35 mouse cellular contexts compared by ENCODE assay signal in the genomic region with DNA sequence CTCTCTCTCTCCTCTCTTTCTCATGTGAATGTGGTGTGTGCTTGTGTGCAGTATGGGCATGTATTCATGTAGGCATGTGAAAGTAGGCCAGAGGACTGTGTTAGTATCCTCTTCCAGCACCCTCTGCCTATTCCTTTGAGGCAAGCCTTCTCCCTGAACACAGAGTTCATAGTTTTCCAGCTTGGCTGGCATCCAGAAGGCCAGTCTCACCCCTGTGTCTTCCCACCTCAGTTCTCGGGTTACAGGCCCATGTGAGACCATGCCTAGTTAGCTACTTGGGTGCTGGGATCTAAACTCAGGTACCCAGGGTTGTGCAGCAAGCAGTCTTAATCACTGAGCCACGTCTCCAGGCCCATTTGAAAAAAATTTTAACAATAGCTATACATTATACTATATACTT. TPM values are rescaled to one million over a fixed set of nuclear protein-coding genes. Genes with fewer than 3 reads are reported as not detected.
DNase-seq lines count a peak whose midpoint lies in the region; ATAC-seq and TF ChIP-seq lines count a peak whose summit lies in the region.
"Had no signal": no experiment of that assay in that cellular context is flagged by ENCODE, and none has a peak within 500 bp of the region (broad histone marks: within the 10 kb centered on the region; RNA-seq: fewer than 3 reads in every experiment).

No protein-coding gene starts in this region.

- no peak overlapping the region for H3K4me2 ChIP-seq in forebrain, postnatal 0 days (ENCODE audit: low read depth)
- no peak overlapping the region for H3K4me2 ChIP-seq in forebrain, embryonic 11.5 days (ENCODE audit: low read depth, low read length, severe bottlenecking)
- no peak overlapping the region for H3K4me2 ChIP-seq in kidney, embryonic 15.5 days
- no peak overlapping the region for H3K4me2 ChIP-seq in stomach, postnatal 0 days (replicated peaks; ENCODE audit: low read depth)
- H3K4me2 ChIP-seq: embryonic facial prominence, embryonic 13.5 days; heart, embryonic 13.5 days; hindbrain, embryonic 14.5 days had no signal

- no peak for TF ChIP-seq EP300 in stomach, postnatal 0 days (optimal IDR thresholded peaks at IDR 0.05)

- H3K9me3 ChIP-seq in forebrain, postnatal 0 days (ENCODE audit: low read length): no peaks in the 10 kb centered on the region
- H3K9me3 ChIP-seq in forebrain, embryonic 11.5 days (ENCODE audit: control insufficient read depth, low read length): no peaks in the 10 kb centered on the region
- H3K9me3 ChIP-seq in kidney, embryonic 15.5 days (replicated peaks): no peaks in the 10 kb centered on the region
- H3K9me3 ChIP-seq in stomach, postnatal 0 days (ENCODE audit: control insufficient read depth, low read length): no peaks in the 10 kb centered on the region
- H3K9me3 ChIP-seq: embryonic facial prominence, embryonic 10.5 days; embryonic facial prominence, embryonic 13.5 days; G1E; heart, embryonic 10.5 days; heart, embryonic 13.5 days had no signal

- H3K27ac ChIP-seq in forebrain, postnatal 0 days (ENCODE audit: low read depth, low read length): no peak overlapping the region
- H3K27ac ChIP-seq in forebrain, embryonic 11.5 days (ENCODE audit: low read depth, low read length): no peak overlapping the region
- no peak overlapping the region for H3K27ac ChIP-seq in kidney, embryonic 15.5 days
- H3K27ac ChIP-seq in stomach, postnatal 0 days (replicated peaks): no peak overlapping the region
- H3K27ac ChIP-seq: embryonic facial prominence, embryonic 10.5 days; embryonic facial prominence, embryonic 13.5 days; heart, adult 2 months; heart, embryonic 10.5 days; heart, embryonic 13.5 days; hindbrain, embryonic 14.5 days; hindbrain, postnatal 0 days had no signal

- no peak for TF ChIP-seq POLR2A in brain, embryonic 14.5 days (IDR thresholded peaks at IDR 0.05; ENCODE audit: borderline replicate concordance, extremely low read depth, insufficient read depth, insufficient read length, poor library complexity, severe bottlenecking)

- no peak for DNase-seq in forebrain, postnatal 0 days
- DNase-seq in forebrain, embryonic 11.5 days (ENCODE audit: low spot score): no peak
- DNase-seq in kidney, postnatal 10 days: peak; percentile 33
- peak; percentile 6 for DNase-seq in brain, embryonic 14.5 days (ENCODE audit: low read depth)
- peak; percentile 13 for DNase-seq in stomach, postnatal 0 days (ENCODE audit: low spot score)
- DNase-seq in lung, adult 18-20 months: no peak
- DNase-seq: adrenal gland, postnatal 10 days; adrenal gland, postnatal 36 days; B cell, adult 2 months; cerebellum, adult 11 months; cerebellum, adult 2 months; cerebellum, adult 9-11 months; cerebellum, postnatal 25 days; gastrocnemius, postnatal 10 days; gastrocnemius, postnatal 36 days; heart, adult 2 months; heart, postnatal 14 days; heart, postnatal 4 days had no signal

- no peaks in the 10 kb centered on the region for H3K27me3 ChIP-seq in forebrain, postnatal 0 days (ENCODE audit: insufficient read depth, low read length)
- no peaks in the 10 kb centered on the region for H3K27me3 ChIP-seq in forebrain, embryonic 11.5 days (ENCODE audit: control insufficient read depth, insufficient read depth, low read length)
- H3K27me3 ChIP-seq in kidney, embryonic 15.5 days: no peaks in the 10 kb centered on the region
- H3K27me3 ChIP-seq in stomach, postnatal 0 days (ENCODE audit: control insufficient read depth, insufficient read depth, low read length): no peaks in the 10 kb centered on the region
- H3K27me3 ChIP-seq: embryonic facial prominence, embryonic 13.5 days; heart, embryonic 13.5 days had no signal

- 39% methylated on average over 2 of the region's 2 CpGs for WGBS in forebrain, postnatal 0 days
- 52% methylated on average over 2 of the region's 2 CpGs for WGBS in forebrain, embryonic 11.5 days
- 42% methylated on average over 2 of the region's 2 CpGs for whole genome bisulfite sequencing in kidney, embryonic 15.5 days
- 36% methylated on average over 2 of the region's 2 CpGs for WGBS in stomach, postnatal 0 days

- no peak overlapping the region for H3K4me3 ChIP-seq in forebrain, postnatal 0 days (ENCODE audit: low read depth, low read length)
- H3K4me3 ChIP-seq in forebrain, embryonic 11.5 days (ENCODE audit: low read depth, low read length): no peak overlapping the region
- H3K4me3 ChIP-seq in kidney, embryonic 15.5 days (replicated peaks): no peak overlapping the region
- no peak overlapping the region for H3K4me3 ChIP-seq in stomach, postnatal 0 days (ENCODE audit: low read depth, low read length)
- H3K4me3 ChIP-seq: embryonic facial prominence, embryonic 10.5 days; embryonic facial prominence, embryonic 13.5 days; erythroblast, embryonic 14.5 days; heart, adult 2 months; heart, embryonic 10.5 days; heart, embryonic 13.5 days had no signal

- peak; percentile 38; the same call in 1 of the 2 replicates for ATAC-seq in forebrain, postnatal 0 days
- no peak for ATAC-seq in forebrain, embryonic 11.5 days (replicated peaks; ENCODE audit: low FRiP score)
- no peak for ATAC-seq in kidney, embryonic 15.5 days (replicated peaks; ENCODE audit: low FRiP score)
- ATAC-seq in stomach, postnatal 0 days (ENCODE audit: low FRiP score, low TSS enrichment): no peak
- ATAC-seq: hindbrain, postnatal 0 days; Patski had no signal

- no peaks in the 10 kb centered on the region for H3K36me3 ChIP-seq in forebrain, postnatal 0 days (ENCODE audit: insufficient read depth)
- no peaks in the 10 kb centered on the region for H3K36me3 ChIP-seq in forebrain, embryonic 11.5 days (ENCODE audit: control insufficient read depth, insufficient read depth, low read length)
- H3K36me3 ChIP-seq in kidney, embryonic 15.5 days: peaks cover 4% of the 10 kb centered on the region; the same call in 1 of the 2 replicates
- no peaks in the 10 kb centered on the region for H3K36me3 ChIP-seq in stomach, postnatal 0 days (ENCODE audit: control insufficient read depth, insufficient read depth, low read length)
- H3K36me3 ChIP-seq: embryonic facial prominence, embryonic 10.5 days; embryonic facial prominence, embryonic 13.5 days; G1E; heart, embryonic 10.5 days; heart, embryonic 13.5 days had no signal

- H3K9ac ChIP-seq in forebrain, postnatal 0 days: no peak overlapping the region
- H3K9ac ChIP-seq in forebrain, embryonic 11.5 days (ENCODE audit: low read length): no peak overlapping the region
- H3K9ac ChIP-seq in kidney, embryonic 15.5 days: no peak overlapping the region
- no peak overlapping the region for H3K9ac ChIP-seq in stomach, postnatal 0 days (ENCODE audit: low read length)
- H3K9ac ChIP-seq: embryonic facial prominence, embryonic 13.5 days; heart, embryonic 13.5 days; hindbrain, embryonic 14.5 days had no signal

- H3K4me1 ChIP-seq in forebrain, postnatal 0 days (ENCODE audit: insufficient read depth): no peaks in the 10 kb centered on the region
- H3K4me1 ChIP-seq in forebrain, embryonic 11.5 days (replicated peaks; ENCODE audit: control insufficient read depth, insufficient read depth, low read length): no peaks in the 10 kb centered on the region
- H3K4me1 ChIP-seq in kidney, embryonic 15.5 days: 0 out of 2 replicates have a peak, but pooled peaks cover under 1% of the 10 kb centered on the region
- no peaks in the 10 kb centered on the region for H3K4me1 ChIP-seq in stomach, postnatal 0 days (replicated peaks; ENCODE audit: control insufficient read depth, insufficient read depth)
- H3K4me1 ChIP-seq: embryonic facial prominence, embryonic 10.5 days; embryonic facial prominence, embryonic 13.5 days had no signal

- no peak for TF ChIP-seq CTCF in forebrain, postnatal 0 days (IDR thresholded peaks at IDR 0.05; ENCODE audit: low read depth)
- no peak for TF ChIP-seq CTCF in brain, embryonic 14.5 days (IDR thresholded peaks at IDR 0.05; ENCODE audit: borderline replicate concordance, extremely low read depth, insufficient read depth, insufficient read length)
- TF ChIP-seq CTCF in stomach, postnatal 0 days (IDR thresholded peaks at IDR 0.05; ENCODE audit: low read depth): no peak

RNA-seq across cellular contexts. Expression of a gene that starts 17.8 kb away (rescaled TPM):
- not detected in 2 replicates for total RNA-seq in forebrain, postnatal 0 days (2014; rRNA removed)
- polyA plus RNA-seq in forebrain, postnatal 0 days (2015; fragmentation: Nextera tagmentation; extraction: Ambion mirVana): not detected in 2 replicates
- 3.2 TPM in 2 replicates for polyA plus RNA-seq in forebrain, embryonic 11.5 days (2014; fragmentation: Nextera tagmentation; extraction: Ambion mirVana)
- polyA plus RNA-seq in kidney, embryonic 15.5 days (2015; fragmentation: Nextera tagmentation; extraction: Ambion mirVana): 14.9 and 16.2 TPM in 2 replicates
- polyA plus RNA-seq in brain, embryonic 14.5 days (2012; rRNA removed): 0.18 and 0.36 TPM in 2 replicates
- polyA plus RNA-seq in stomach, postnatal 0 days (2015; fragmentation: Nextera tagmentation; extraction: Ambion mirVana): 56.4 and 62.8 TPM in 2 replicates
- total RNA-seq: adrenal gland, adult 18-20 months; adrenal gland, postnatal 36 days; CH12.LX; common myeloid progenitor, adult 5-6 weeks; gastrocnemius, adult 18-20 months; gastrocnemius, postnatal 10 days; gastrocnemius, postnatal 36 days; granulocyte monocyte progenitor cell, adult 5-6 weeks; heart, adult 2 months; heart, postnatal 4 days had no signal
- polyA plus RNA-seq: cerebellum, adult 2 months; forebrain, embryonic 14.5 days; G1E; hindbrain, embryonic 14.5 days had no signal

RNA-seq across cellular contexts. Expression of a gene that starts 47.2 kb away (rescaled TPM):
- total RNA-seq in forebrain, postnatal 0 days (2014; rRNA removed): 0.46 and 1.5 TPM in 2 replicates
- polyA plus RNA-seq in forebrain, postnatal 0 days (2015; fragmentation: Nextera tagmentation; extraction: Ambion mirVana): 0.30 and 0.47 TPM in 2 replicates
- 0.24 and 0.44 TPM in 2 replicates for polyA plus RNA-seq in forebrain, embryonic 11.5 days (2014; fragmentation: Nextera tagmentation; extraction: Ambion mirVana)
- 1.3 and 2.3 TPM in 2 replicates for polyA plus RNA-seq in kidney, embryonic 15.5 days (2015; fragmentation: Nextera tagmentation; extraction: Ambion mirVana)
- polyA plus RNA-seq in brain, embryonic 14.5 days (2012; rRNA removed): 0.11 and 0.21 TPM in 2 replicates
- 5.9 and 8.5 TPM in 2 replicates for polyA plus RNA-seq in stomach, postnatal 0 days (2015; fragmentation: Nextera tagmentation; extraction: Ambion mirVana)
- total RNA-seq: CH12.LX; gastrocnemius, adult 18-20 months had no signal
- polyA plus RNA-seq: erythroblast, embryonic 14.5 days; forebrain, embryonic 14.5 days; G1E; hindbrain, embryonic 11.5 days; Patski had no signal

Comparison
In these comparisons a context has a peak if more than half of its experiments do, and no peak if none do; other contexts are left out.
1. DNase-seq: peak in kidney, postnatal 10 days (single experiment), brain, embryonic 14.5 days (single experiment) and stomach, postnatal 0 days (single experiment); none in forebrain, postnatal 0 days (single experiment), forebrain, embryonic 11.5 days (single experiment) and lung, adult 18-20 months (0 of 2).